Mouse (Mus musculus) heart, embryonic 11.5 days (tissue): Measurements from ENCODE around the gene Als2cl. TPM values are rescaled to one million over a fixed set of nuclear protein-coding genes. Genes with fewer than 3 reads are reported as not detected.

Source experiments
- ATAC-seq: fragments of 200-750 bp; cut with Nextera tagmentation; replicated peaks from 2 replicates; pipeline ENCODE4 v1.8.0; 2017; ENCODE audit warnings: moderate library complexity; ENCODE audit not compliant: insufficient number of reproducible peaks, low FRiP score, low TSS enrichment
- H3K27ac ChIP-seq: fragments of 300-500 bp; sonication (generic); 2 replicates; pipeline ENCODE4 v1.5.1; 2014; ENCODE audit warnings: mild to moderate bottlenecking, low read depth, low read length
- H3K27me3 ChIP-seq: fragments of 300-500 bp; sonication (generic); 2 replicates; pipeline ENCODE4 v1.6.1; 2014; ENCODE audit warnings: mild to moderate bottlenecking, low read length, mixed read lengths; ENCODE audit not compliant: control insufficient read depth, insufficient read depth
- H3K36me3 ChIP-seq: fragments of 300-500 bp; sonication (generic); 2 replicates; pipeline ENCODE4 v1.6.1; 2014; ENCODE audit warnings: mild to moderate bottlenecking, low read length, moderate library complexity, mixed read lengths; ENCODE audit not compliant: control insufficient read depth, insufficient read depth
- H3K4me1 ChIP-seq: fragments of 300-500 bp; sonication (generic); 2 replicates; pipeline ENCODE4 v1.6.1; 2014; ENCODE audit warnings: low read length; ENCODE audit not compliant: control insufficient read depth, insufficient read depth
- H3K4me2 ChIP-seq: fragments of 300-500 bp; sonication (generic); 2 replicates; pipeline ENCODE4 v1.6.1; 2014; ENCODE audit warnings: mild to moderate bottlenecking, moderate library complexity
- H3K4me3 ChIP-seq: fragments of 300-500 bp; sonication (generic); 2 replicates; pipeline ENCODE4 v1.5.1; 2014; ENCODE audit warnings: low read depth, low read length
- H3K9ac ChIP-seq: fragments of 300-500 bp; sonication (generic); 2 replicates; pipeline ENCODE4 v1.6.1; 2014; ENCODE audit warnings: mild to moderate bottlenecking, low read depth, low read length, moderate library complexity
- H3K9me3 ChIP-seq: fragments of 300-500 bp; sonication (generic); replicated peaks from 2 replicates; pipeline ENCODE4 v1.6.1; 2016; ENCODE audit warnings: low read length; ENCODE audit not compliant: control insufficient read depth
- WGBS: fragments of 180-500 bp; shearing (Covaris S2); extraction: QIAGEN DNeasy Blood & Tissue Kit; methylation state at CpG from one replicate; pipeline ENCODE4 v1.1.7; 2014; ENCODE audit not compliant: insufficient replicate concordance; 5-methylcytosine and 5-hydroxymethylcytosine counted together
- polyA plus RNA-seq: library from polyadenylated mRNA; unstranded; fragments of >200 nt; fragmentation: Nextera tagmentation; extraction: Ambion mirVana; gene quantifications from 2 replicates; pipeline ENCODE4 v1.2.1, GENCODE M21; 2014

Gene Als2cl
- polyA plus RNA-seq, 1 experiment from 2014 or later = 0.64 TPM

DNA sequence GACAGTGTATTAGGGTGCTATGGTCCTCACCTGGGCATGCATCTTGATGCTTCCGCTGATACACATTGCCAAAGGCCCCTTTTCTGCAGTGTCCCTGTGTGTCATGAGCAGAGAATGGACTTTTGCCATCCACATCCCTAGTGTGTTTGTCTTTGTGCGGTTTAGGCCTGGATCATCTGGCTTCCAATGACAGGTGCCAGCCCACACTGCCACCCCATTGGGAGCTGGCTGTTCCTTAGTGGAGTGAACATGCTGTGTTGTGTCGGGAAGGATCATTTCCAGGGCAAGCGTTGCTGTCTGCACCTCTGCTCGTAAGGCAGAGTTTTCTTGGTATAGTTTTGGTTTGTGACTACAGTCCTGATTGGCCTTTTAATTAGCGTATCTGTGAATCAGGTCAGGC lies 21.5 kb downstream of the Als2cl start:
- no peak overlapping the region for H3K4me3 ChIP-seq
- no peak overlapping the region for H3K4me2 ChIP-seq
- H3K27me3 ChIP-seq = no peaks in the 10 kb centered on the region; the same call in 1 of the 2 replicates
- H3K9ac ChIP-seq = no peak overlapping the region
- no peaks in the 10 kb centered on the region for H3K4me1 ChIP-seq
- H3K9me3 ChIP-seq = no peaks in the 10 kb centered on the region
- no peak for ATAC-seq
- H3K27ac ChIP-seq = no peak overlapping the region
- WGBS = 86% methylated on average over 6 of the region's 6 CpGs
- no peaks in the 10 kb centered on the region for H3K36me3 ChIP-seq

DNA sequence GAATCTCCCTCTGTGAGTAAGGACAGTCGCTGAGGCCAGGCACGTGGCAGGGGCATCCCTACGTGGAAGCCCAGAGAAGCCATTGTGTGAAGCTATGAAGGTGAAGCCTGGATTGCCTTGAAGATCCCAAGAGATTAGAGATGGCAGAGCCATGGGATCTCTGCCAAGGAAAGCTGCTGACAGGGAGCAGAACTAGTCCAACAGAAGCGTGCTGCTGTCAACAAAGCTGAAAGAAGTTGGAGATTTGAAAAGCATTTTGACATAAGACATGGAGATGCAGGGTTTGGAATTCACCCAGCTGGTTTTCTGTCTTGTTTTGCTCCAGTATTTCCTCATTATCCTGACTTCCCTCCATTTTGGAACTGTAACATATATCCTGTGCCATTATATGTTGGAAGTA lies 22.6 kb downstream of the Als2cl start:
- no peaks in the 10 kb centered on the region for H3K36me3 ChIP-seq
- H3K4me1 ChIP-seq = no peaks in the 10 kb centered on the region
- no peak overlapping the region for H3K27ac ChIP-seq
- no peak for ATAC-seq
- whole genome bisulfite sequencing = 69% methylated on average over 4 of the region's 4 CpGs
- H3K4me2 ChIP-seq = no peak overlapping the region
- H3K4me3 ChIP-seq = no peak overlapping the region
- no peaks in the 10 kb centered on the region; the same call in 1 of the 2 replicates for H3K27me3 ChIP-seq
- no peak overlapping the region for H3K9ac ChIP-seq
- no peaks in the 10 kb centered on the region; the same call in 1 of the 2 replicates for H3K9me3 ChIP-seq

DNA sequence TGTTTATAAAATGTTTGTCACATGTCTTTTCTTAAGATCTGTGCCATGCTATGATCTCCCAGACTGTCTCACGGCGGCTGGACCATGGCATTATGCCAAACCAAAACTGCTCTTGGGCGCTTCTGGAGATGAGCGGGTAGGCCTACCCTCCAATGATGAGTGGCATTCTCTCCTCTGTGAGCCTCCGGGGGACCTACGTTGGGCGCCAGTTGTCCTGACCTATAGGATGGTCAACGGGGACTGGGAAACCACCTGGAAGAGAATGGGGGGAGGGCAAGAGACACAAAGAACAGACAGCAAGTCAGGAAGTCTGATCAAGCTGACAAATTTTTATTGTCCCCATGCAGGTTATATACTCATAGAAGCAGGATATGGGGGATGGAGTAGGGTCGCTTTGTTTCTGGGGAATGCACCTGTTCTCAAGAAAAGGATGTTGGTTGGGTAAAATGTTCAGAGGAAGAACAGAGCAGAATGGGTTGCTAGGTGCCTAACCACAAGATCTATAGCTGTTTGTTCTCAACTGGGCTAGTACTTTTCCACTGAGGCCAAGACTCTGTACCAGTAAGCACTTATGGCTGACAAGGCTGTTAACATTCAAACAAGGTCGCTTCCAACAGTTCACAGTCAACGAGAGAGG lies 27.6 kb downstream of the Als2cl start:
- WGBS = 86% methylated on average over 11 of the region's 11 CpGs
- Histone ChIP-seq H3K9ac (no peak overlapping the region), H3K9me3 (no peaks in the 10 kb centered on the region; the same call in 1 of the 2 replicates), H3K27ac (no peak overlapping the region), H3K4me1 (no peaks in the 10 kb centered on the region), H3K4me2 (no peak overlapping the region), H3K27me3 (no peaks in the 10 kb centered on the region), H3K4me3 (no peak overlapping the region), H3K36me3 (no peaks in the 10 kb centered on the region)
- no peak for ATAC-seq

DNA sequence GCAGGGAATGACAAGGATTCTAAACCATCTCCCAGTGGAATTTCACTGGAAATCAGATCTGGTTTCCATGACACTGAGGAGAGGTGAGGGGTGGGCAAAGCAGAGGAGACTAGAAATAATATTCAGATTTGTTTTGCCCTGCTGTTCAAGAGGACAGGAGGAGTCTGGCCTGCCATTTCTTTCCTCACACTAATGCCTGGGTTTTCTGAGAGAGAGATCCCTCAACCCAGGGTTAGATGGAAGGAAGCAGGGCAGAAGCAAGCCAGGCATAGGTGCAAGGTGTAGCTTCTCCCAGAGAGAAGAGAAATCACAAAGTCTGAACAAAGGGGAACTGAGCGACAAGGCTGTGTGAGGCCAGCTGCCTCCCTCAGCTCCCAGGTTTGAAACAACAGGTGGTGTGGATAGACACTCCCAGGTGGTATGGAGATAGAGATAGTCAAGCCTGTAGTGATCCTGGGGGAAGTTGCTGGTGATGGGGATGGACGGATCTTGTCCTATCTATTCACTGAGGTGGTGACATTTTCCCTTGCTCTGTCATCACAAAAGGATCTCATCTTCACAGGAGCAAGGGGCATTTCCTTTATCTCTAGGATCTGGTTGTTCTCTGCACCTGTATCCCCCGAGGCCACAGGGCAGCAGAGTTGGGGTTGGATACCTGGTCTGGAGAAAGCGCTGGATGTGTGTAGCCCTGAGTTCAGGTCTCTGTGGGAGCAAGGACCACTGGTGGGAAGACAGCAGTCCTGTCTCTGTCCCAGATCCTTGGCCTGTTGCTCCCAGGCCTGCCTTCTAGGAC lies 28.4 kb downstream of the Als2cl start:
- H3K27me3 ChIP-seq = no peaks in the 10 kb centered on the region
- no peak overlapping the region for H3K4me2 ChIP-seq
- H3K4me3 ChIP-seq = no peak overlapping the region
- H3K36me3 ChIP-seq = no peaks in the 10 kb centered on the region
- 67% methylated on average over 4 of the region's 4 CpGs for WGBS
- ATAC-seq = no peak
- H3K9me3 ChIP-seq = no peaks in the 10 kb centered on the region; the same call in 1 of the 2 replicates
- no peaks in the 10 kb centered on the region for H3K4me1 ChIP-seq
- H3K9ac ChIP-seq = no peak overlapping the region
- no peak overlapping the region for H3K27ac ChIP-seq

DNA sequence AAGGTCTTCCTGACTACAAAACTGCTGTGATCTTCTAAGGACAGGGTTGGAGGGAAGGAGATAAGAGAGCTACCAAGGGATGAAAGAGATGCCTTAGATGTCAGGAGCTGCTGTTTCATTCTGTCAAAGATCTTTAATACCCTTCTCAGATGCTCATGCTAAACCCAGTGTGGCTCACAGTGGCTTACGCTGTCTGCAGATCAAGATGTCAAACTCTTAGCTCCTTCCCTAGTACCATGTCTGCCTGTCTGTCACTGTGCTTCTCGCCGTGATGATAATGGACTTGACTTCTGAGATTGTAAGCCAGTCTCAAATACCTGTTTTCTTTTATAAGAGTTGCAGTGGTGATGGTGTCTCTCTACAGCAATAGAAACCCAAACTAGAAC lies 29.0 kb downstream of the Als2cl start:
- no peaks in the 10 kb centered on the region for H3K4me1 ChIP-seq
- WGBS = 65% methylated on average over 3 of the region's 3 CpGs
- no peaks in the 10 kb centered on the region for H3K36me3 ChIP-seq
- H3K27ac ChIP-seq = no peak overlapping the region
- H3K9me3 ChIP-seq = no peaks in the 10 kb centered on the region; the same call in 1 of the 2 replicates
- H3K9ac ChIP-seq = no peak overlapping the region
- H3K4me3 ChIP-seq = no peak overlapping the region
- H3K27me3 ChIP-seq = no peaks in the 10 kb centered on the region
- no peak overlapping the region for H3K4me2 ChIP-seq
- ATAC-seq = no peak

DNA sequence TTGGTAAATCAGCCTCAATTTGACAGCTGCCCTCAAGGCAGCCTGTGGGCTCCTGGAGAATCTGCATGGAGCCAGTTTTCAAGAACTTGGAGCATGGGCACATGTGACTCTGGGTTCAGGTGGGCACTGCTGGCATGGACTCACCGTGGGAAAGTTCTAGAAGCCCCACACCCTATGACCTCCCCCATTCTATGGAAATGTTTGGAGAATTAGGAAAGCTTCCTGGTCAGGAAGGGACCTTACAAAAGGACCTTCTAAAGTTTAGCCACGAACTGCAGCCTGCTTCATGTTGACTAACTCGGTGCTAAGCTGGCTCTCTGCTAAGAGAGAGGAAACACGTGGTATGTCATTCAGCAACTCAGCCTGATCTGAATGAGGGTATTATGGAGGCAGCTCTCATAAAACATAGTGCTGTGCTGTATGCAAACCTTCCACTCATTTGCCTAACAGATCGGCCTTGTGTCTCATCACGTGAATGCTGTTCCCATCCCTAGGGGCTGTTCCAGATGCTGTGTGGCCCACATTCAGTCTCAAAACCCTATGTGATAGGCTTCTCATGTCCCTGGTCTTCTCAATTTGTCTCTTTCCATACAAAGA lies 29.8 kb downstream of the Als2cl start:
- H3K9ac ChIP-seq = no peak overlapping the region
- no peaks in the 10 kb centered on the region for H3K4me1 ChIP-seq
- no peaks in the 10 kb centered on the region; the same call in 1 of the 2 replicates for H3K9me3 ChIP-seq
- no peaks in the 10 kb centered on the region for H3K27me3 ChIP-seq
- no peaks in the 10 kb centered on the region for H3K36me3 ChIP-seq
- no peak overlapping the region for H3K4me2 ChIP-seq
- ATAC-seq = no peak
- no peak overlapping the region for H3K4me3 ChIP-seq
- 71% methylated on average over 6 of the region's 6 CpGs for WGBS
- no peak overlapping the region for H3K27ac ChIP-seq

DNA sequence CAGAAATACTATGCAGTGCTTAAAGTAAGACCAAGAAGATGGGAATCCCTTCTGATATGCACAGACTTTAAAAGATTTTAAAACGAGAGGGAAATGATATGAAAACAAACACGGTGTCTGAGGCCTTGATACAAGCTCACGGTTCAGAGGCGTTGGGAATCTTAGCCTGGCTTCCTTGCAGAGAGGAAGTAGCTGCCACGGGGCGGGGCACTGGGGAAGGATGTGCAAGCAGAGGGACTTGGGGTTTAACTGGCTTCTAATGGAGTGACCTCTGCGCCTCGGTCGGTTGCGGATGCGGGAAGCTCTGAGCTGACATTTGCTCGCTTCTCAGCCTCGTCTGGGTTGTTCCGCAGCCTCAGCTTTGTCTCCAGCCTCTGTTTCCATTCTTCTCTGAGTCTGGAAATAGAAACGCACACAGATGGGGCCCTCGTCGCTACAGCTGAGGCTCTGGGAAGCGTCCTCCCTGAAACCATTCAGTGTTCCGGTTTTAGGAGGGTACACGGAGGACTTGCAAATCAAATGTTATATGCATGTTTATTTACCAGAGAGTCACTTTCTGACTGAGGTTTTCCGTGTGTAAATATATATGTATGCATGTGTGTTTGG lies 35.1 kb downstream of the Als2cl start:
- WGBS = 49% methylated on average over 21 of the region's 21 CpGs
- Histone ChIP-seq H3K36me3 (no peaks in the 10 kb centered on the region), H3K27ac (no peak overlapping the region), H3K4me3 (no peak overlapping the region), H3K9ac (no peak overlapping the region), H3K4me2 (no peak overlapping the region), H3K9me3 (no peaks in the 10 kb centered on the region), H3K27me3 (0 out of 2 replicates have a peak, but pooled peaks cover 3% of the 10 kb centered on the region), H3K4me1 (no peaks in the 10 kb centered on the region)
- ATAC-seq = no peak

DNA sequence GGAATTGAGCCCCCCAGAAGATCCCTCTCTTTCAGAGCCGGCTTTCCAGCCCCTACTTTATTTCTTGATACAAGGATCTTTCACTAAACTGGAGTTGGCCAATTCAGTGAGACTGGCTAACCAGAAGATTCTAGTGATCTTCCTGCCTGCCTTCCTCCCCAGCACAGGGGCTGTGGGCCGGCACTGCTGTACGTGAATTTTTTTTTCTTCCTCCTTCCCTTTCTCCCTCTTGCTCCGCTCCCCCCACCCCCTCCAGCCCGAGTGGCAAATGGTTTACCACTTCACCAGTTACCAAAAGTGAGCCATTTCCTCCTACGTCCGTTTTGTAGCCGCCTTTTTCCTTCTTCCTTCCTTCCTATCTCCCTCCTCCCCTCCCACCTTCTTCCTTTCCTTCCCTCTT lies 35.8 kb downstream of the Als2cl start:
- Histone ChIP-seq H3K4me2 (no peak overlapping the region), H3K36me3 (no peaks in the 10 kb centered on the region), H3K9me3 (no peaks in the 10 kb centered on the region), H3K27ac (no peak overlapping the region), H3K4me1 (no peaks in the 10 kb centered on the region), H3K27me3 (0 out of 2 replicates have a peak, but pooled peaks cover 3% of the 10 kb centered on the region), H3K4me3 (no peak overlapping the region), H3K9ac (no peak overlapping the region)
- ATAC-seq = no peak
- 55% methylated on average over 8 of the region's 8 CpGs for WGBS
